Mouse (Mus musculus) heart, adult 2 months (tissue): ENCODE data around the gene Spats2. TPM values are rescaled to one million over a fixed set of nuclear protein-coding genes. Genes with fewer than 3 reads are reported as not detected.
"Not testable (repeated sequence)": the region's sequence is repeated elsewhere in the genome, so short reads cannot be mapped to it uniquely, and the experiment has no call there.

Experiments used
- DNase-seq, 2 experiments: peaks; one replicate each; pipeline ENCODE4 v3.0.0; 2021
- H3K27ac ChIP-seq: fragments of 200-600 bp; 2 replicates; pipeline ENCODE4 v1.8.1; 2022
- H3K27me3 ChIP-seq: fragments of 200-500 bp; 2 replicates; pipeline ENCODE4 v1.6.1; 2012; ENCODE audit warnings: mild to moderate bottlenecking, low read length, inconsistent platforms, mixed read lengths; ENCODE audit not compliant: control insufficient read depth, insufficient read depth
- H3K36me3 ChIP-seq: fragments of 200-500 bp; 2 replicates; pipeline ENCODE4 v1.6.1; 2012; ENCODE audit warnings: low read length, inconsistent platforms; ENCODE audit not compliant: control insufficient read depth, insufficient read depth
- H3K4me1 ChIP-seq: fragments of 200-500 bp; 2 replicates; pipeline ENCODE4 v1.6.1; 2011; ENCODE audit warnings: low read length; ENCODE audit not compliant: control insufficient read depth, insufficient read depth
- H3K4me3 ChIP-seq: fragments of 200-600 bp; 2 replicates; pipeline ENCODE4 v1.8.1; 2022
- H3K79me2 ChIP-seq: fragments of 200-500 bp; replicated peaks from 2 replicates; pipeline ENCODE4 v1.6.1; 2012; ENCODE audit warnings: mild to moderate bottlenecking, inconsistent platforms, low read length, moderate library complexity, mixed read lengths; ENCODE audit not compliant: control insufficient read depth, insufficient read depth
- H3K9ac ChIP-seq: fragments of 200-500 bp; 2 replicates; pipeline ENCODE4 v1.6.1; 2012; ENCODE audit warnings: low read depth, mild to moderate bottlenecking, control low read depth, inconsistent platforms, low read length, mixed read lengths
- CTCF ChIP-seq: fragments of 200-600 bp; IDR thresholded peaks from 2 replicates; pipeline ENCODE4 v1.8.1; 2022; ENCODE audit warnings: antibody characterized with exemption, mild to moderate bottlenecking, moderate library complexity
- EP300 ChIP-seq: fragments of 200-500 bp; IDR thresholded peaks from 2 replicates; pipeline ENCODE4 v1.6.1; 2011; ENCODE audit warnings: low read depth, low read length, control low read depth; ENCODE audit not compliant: insufficient read depth
- POLR2A ChIP-seq: fragments of 200-500 bp; IDR thresholded peaks from 2 replicates; pipeline ENCODE4 v1.6.1; 2011; ENCODE audit warnings: mild to moderate bottlenecking, low read depth, low read length, control low read depth; ENCODE audit not compliant: insufficient read depth
- WGBS: fragments of 180-500 bp; shearing (Covaris S2); methylation state at CpG from one replicate; pipeline ENCODE4 v1.1.7; 2018; 5-methylcytosine and 5-hydroxymethylcytosine counted together
- intact Hi-C: fragments of 180-260 bp; cut with DNase I; formaldehyde crosslinking; loops from one replicate; pipeline ENCODE4 v1.15.1; 2025
- polyA plus RNA-seq: library from polyadenylated mRNA; depleted of rRNA; stranded (reverse); fragments of >200 nt; gene quantifications from 2 replicates; pipeline ENCODE4 v1.2.3, GENCODE M21; 2012
- total RNA-seq, 2 experiments: library from RNA; stranded (reverse); gene quantifications; 2 replicates each; pipeline ENCODE4 v1.2.3; 2021

Gene Spats2
- total and polyA plus RNA-seq, 3 experiments = 5.3 to 6.7 (median 6.6) TPM

GRCm38 (mm10) chr15:99138389-99138788 lies 12.7 kb downstream of the Spats2 start:
- Histone ChIP-seq H3K9ac (no peak overlapping the region), H3K27ac (no peak overlapping the region), H3K4me1 (peaks cover 2% of the 10 kb centered on the region; the same call in 1 of the 2 replicates), H3K36me3 (no peaks in the 10 kb centered on the region), H3K27me3 (no peaks in the 10 kb centered on the region), H3K4me3 (no peak overlapping the region), H3K79me2 (0 out of 2 replicates have a peak, but pooled peaks cover 4% of the 10 kb centered on the region)
- WGBS = 76% methylated on average over 5 of the region's 5 CpGs
- intact Hi-C loops = loop anchor here (5.0 kb wide), 1 partner anchor 56 kb away; no protein-coding TSS in a partner anchor
- peak in 1 of 2 experiments; percentile 9 for DNase-seq
- no peak for TF ChIP-seq EP300
- TF ChIP-seq POLR2A = no peak
- TF ChIP-seq CTCF = no peak

- no peaks in the 10 kb centered on the region for H3K27me3 ChIP-seq
- peak in 1 of 2 experiments; percentile 49 for DNase-seq
- intact Hi-C loops = loop anchor here (5.0 kb wide), 1 partner anchor 57 kb away; no protein-coding TSS in a partner anchor
- H3K4me1 ChIP-seq = peaks cover 2% of the 10 kb centered on the region; the same call in 1 of the 2 replicates
- no peaks in the 10 kb centered on the region for H3K36me3 ChIP-seq
- no peak overlapping the region for H3K9ac ChIP-seq
- TF ChIP-seq EP300 = no peak
- TF ChIP-seq CTCF = peak; percentile 79
- no peak for TF ChIP-seq POLR2A
- 0 out of 2 replicates have a peak, but pooled peaks cover 2% of the 10 kb centered on the region for H3K79me2 ChIP-seq
- H3K27ac ChIP-seq = no peak overlapping the region
- WGBS = 56% methylated on average over 6 of the region's 6 CpGs
- H3K4me3 ChIP-seq = no peak overlapping the region
Measured at GRCm38 (mm10) chr15:99139669-99140068, 14.0 kb downstream of the Spats2 start.

- no peak for DNase-seq
- no peaks in the 10 kb centered on the region for H3K4me1 ChIP-seq
- TF ChIP-seq EP300 = no peak
- no peak for TF ChIP-seq CTCF
- TF ChIP-seq POLR2A = no peak
- H3K79me2 ChIP-seq = no peaks in the 10 kb centered on the region
- H3K9ac ChIP-seq = no peak overlapping the region
- WGBS = 75% methylated on average over 7 of the region's 7 CpGs
- H3K27ac ChIP-seq = no peak overlapping the region
- no peaks in the 10 kb centered on the region for H3K27me3 ChIP-seq
- H3K4me3 ChIP-seq = no peak overlapping the region
- intact Hi-C loops = no loop called here
- H3K36me3 ChIP-seq = no peaks in the 10 kb centered on the region
Measured at GRCm38 (mm10) chr15:99150516-99150915, 24.8 kb downstream of the Spats2 start.

GRCm38 (mm10) chr15:99151324-99151723 lies 25.6 kb downstream of the Spats2 start:
- H3K4me1 ChIP-seq = no peaks in the 10 kb centered on the region
- DNase-seq = no peak
- 68% methylated on average over 8 of the region's 8 CpGs for WGBS
- no peak overlapping the region for H3K4me3 ChIP-seq
- H3K9ac ChIP-seq = no peak overlapping the region
- no peaks in the 10 kb centered on the region for H3K27me3 ChIP-seq
- H3K79me2 ChIP-seq = no peaks in the 10 kb centered on the region
- no peak for TF ChIP-seq EP300
- no peak for TF ChIP-seq POLR2A
- no peak for TF ChIP-seq CTCF
- intact Hi-C loops = no loop called here
- no peak overlapping the region for H3K27ac ChIP-seq
- no peaks in the 10 kb centered on the region for H3K36me3 ChIP-seq

- Histone ChIP-seq H3K4me1 (no peaks in the 10 kb centered on the region), H3K36me3 (no peaks in the 10 kb centered on the region), H3K27ac (no peak overlapping the region), H3K27me3 (no peaks in the 10 kb centered on the region), H3K9ac (no peak overlapping the region), H3K4me3 (no peak overlapping the region), H3K79me2 (no peaks in the 10 kb centered on the region)
- 87% methylated on average over 8 of the region's 8 CpGs for WGBS
- DNase-seq = no peak
- no peak for TF ChIP-seq POLR2A
- TF ChIP-seq CTCF = no peak
- TF ChIP-seq EP300 = no peak
- intact Hi-C loops = no loop called here
Measured at GRCm38 (mm10) chr15:99153466-99153865, 27.8 kb downstream of the Spats2 start.

GRCm38 (mm10) chr15:99154515-99154914 lies 28.8 kb downstream of the Spats2 start:
- H3K9ac ChIP-seq, H3K27me3 ChIP-seq, H3K4me1 ChIP-seq, H3K27ac ChIP-seq, H3K4me3 ChIP-seq, intact Hi-C loops, H3K36me3 ChIP-seq, DNase-seq, H3K79me2 ChIP-seq: not testable (repeated sequence)
- WGBS = 69% methylated on average over 10 of the region's 10 CpGs
